Mouse (Mus musculus): Measurements from ENCODE around the gene Katnb1.
A peak's percentile ranks its signal among the peaks of the same experiment; 100 is the strongest.

Gene Katnb1

DNA sequence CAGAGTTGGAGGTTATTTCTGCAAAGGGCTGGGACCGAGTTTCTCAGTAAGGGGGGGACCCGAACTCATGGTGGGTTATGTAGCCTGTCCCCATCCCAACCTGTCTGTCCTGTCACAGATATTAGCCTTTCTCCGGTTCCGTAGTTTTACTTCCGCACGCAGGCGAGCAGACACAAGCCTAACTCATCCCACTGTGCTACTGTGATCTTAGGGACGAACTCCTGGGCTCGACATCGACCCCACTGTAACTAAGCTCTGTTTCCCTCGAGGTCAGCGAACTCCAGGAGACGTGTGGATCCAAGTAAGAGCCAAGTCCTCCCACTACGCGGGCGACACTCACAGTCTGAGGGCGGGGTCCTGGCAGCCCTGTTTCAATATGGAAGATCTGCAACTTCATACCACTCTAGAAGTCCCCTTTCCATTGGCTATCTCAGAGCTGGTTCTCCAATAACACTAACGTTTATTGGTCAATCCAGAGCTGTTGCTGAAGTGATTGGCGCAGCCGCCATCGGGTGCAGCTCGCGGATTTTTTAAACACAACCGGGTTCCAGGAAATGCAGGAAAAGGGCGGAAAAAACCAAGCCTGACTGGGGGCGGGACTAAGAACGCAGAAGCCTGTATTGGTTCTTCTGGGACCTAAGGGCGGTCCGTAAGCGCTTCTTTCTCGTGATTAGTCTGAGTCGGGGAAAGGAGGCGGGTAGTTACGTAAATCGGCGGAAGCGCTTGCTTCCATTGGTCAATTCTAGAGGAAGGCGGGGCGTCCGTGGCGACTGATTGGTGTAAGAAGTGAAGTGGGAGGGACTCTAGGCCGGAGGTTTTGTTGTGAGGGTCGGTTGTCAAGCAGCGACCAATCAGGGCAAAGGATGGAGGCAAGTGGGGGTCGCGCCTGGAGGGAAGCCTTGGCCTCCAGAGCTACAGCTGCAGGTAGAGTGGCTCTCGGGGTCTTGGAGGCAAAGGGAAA is at the start of gene Katnb1:
Gene Katnb1 (plus strand): TSS at position 806 of the 961 bp plus-strand sequence.
- peak; percentile 100 for DNase-seq (ENCODE audit: low spot score)

DNA sequence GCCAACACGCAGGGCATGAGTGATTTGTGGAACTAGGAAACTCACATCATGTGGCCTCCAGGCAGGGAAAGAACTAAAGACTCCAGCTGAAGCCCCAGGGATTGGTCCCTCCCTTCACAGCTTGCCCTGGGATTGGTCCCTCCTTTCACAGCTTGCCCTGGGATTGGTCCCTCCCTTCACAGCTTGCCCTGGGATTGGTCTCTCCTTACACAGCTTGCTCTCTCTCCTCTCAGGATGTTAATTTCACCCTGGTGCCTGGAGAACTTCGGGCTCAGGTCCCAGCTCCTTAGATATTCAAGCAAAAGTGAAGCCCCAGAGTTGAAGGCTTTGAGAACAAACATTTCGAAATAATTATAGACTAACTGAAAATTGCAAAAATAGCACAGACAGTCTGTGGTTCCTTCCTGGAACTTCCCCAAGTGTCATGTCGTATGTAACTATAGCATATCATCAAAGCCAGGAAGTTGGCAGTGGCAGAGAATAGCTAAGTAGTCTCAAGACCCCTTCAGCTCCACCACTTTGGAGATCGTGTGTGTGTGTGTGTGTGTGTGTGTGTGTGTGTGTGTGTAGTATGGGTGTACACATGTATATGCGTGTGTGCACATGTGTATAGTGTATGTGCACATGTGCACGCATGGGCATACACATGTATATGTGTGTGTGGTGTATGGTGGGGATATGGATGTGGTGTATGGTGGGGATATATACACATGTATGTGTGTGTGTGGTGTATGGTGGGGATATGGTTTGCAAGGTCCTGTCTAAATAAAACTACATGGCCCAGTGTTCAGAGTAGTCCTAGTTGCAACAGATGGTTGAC is 43.7 kb upstream of the Katnb1 start:
- no peak for DNase-seq (ENCODE audit: low spot score)

DNA sequence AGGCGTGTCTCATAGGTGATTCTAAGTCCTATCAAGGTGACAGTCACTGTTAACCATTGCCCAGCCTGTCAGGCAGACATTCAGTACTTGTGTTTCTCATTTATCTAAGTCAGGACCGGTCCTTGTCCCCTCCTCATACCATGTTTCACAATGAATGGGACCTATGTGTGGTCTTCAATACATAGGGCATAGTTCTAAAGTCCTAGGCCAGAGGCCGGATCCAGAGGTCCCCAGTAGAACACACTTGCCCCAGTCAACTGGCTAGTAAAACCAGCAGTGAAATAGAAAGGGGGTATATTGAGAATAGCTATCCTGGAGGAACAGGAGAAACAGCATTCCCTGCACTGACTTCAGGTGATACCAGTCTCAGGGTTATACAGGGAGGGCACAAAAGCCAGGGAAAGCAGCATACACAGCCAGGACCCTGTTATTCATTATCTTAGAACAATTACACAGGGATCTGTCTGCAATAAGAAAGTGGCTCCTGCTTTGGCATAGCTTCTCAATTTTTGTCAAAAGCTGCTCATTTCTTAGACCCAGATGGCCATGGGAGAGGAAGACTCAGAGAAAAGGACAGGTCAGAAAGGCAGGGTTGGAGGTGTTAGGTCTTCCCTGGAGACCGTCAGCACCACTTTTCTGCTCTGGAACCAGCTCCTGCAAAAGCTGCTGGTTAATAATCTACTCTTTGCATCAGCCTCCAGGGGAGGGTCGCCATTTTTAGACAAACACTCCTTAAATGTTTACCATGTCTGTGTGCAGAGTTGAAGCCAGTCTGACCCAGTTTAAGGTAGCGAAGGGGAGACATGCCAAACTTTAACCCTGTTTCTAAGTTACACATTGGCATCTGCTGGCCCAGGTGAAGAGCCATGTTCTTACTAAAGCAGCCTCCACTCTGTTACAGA is 38.9 kb upstream of the Katnb1 start:
- DNase-seq (ENCODE audit: low spot score): no peak

DNA sequence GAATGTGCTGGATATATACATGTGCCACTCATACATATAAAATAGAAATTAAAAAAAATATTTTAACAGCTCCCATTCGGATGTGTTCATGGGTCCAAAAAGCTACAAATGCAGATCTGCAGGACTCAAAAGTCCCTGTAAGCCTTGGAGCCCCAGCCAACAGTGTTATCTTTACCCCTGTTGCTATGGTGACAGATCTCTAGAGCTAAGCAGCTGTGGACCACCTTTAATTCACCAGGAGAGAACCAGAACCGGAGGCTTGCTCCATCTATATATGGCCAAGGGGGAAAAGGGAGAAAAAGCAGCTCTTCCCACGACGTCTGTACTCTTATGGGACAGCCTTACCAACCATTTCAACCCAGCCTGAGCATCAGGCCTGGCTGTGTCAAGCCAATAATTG is 36.2 kb upstream of the Katnb1 start:
- no peak for DNase-seq (ENCODE audit: low spot score)

DNA sequence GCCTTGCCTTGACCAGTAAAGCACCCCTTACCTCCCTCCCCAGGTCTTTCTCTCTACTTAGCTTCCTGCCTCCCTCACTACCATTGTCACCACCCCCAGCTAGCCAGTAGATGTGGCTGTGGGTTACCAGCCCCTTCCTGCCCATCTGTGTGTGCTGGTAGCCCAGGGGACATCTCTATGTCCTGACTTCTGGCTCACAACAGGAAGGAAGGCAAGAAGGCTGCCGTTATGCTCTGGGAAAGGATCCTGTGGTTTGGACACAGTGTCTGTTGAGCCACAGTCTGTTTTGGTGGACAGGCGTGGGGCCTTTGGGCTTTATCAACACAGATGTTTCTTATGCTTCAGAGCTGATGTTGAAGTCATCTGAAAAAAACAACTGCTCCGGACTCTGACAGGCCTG is 34.0 kb upstream of the Katnb1 start:
- DNase-seq (ENCODE audit: low spot score): no peak

DNA sequence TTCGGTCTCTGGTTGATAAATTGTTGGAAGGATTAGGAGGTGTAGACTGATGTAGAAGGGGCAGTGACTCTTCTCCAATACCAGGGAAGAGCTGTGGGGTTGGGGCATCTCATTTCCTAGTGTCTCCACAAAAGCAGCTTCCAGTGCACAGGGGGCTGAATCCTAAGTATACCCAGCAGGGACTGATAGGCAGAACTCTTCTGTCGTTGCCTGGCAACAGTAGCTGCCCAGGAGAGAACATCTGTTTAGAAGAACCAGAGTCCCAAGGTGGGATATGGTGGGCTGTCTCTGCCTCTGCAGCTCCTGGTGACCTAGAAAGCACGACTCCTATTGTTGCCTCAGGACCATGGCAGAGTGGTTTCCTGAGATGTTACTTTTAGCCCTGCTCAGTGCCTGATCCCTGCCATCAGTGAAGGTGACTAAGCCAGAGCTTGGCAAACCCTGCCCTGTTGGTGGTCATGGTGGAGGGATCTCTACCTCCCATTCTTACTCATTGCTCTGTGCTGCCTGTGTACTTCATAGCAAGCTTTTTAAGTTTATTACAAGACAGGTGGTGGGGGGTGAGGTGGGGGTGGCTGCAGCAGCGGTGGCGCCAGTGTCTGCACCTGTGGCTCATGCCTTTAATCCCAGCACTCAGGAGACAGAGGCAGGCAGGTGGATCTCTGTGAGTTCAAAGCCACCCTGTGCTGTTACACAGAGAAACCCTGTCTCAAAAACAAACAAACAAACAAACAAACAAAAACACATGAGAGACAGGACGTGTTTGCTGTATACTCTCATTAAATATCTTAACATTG is 32.9 kb upstream of the Katnb1 start:
- DNase-seq (ENCODE audit: low spot score): no peak

DNA sequence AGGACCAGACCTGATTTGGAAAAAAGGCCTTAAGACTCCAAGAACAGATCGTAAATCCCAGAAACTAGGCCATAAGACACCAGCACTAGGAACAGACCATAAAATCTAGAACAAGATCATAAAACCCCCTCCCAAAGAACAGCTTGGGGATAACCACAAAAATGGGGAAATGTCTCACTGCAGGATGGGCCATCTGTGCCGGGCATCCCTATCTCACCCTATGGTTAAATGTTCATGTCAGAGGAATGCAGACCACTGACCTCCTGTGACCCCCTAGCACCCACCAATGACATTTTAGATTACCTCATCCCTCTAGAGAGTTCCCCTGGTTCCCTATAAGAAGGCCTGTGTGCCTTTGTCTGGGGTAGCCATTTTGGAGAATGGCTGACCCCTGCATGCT is 31.4 kb upstream of the Katnb1 start:
- DNase-seq (ENCODE audit: low spot score): no peak

DNA sequence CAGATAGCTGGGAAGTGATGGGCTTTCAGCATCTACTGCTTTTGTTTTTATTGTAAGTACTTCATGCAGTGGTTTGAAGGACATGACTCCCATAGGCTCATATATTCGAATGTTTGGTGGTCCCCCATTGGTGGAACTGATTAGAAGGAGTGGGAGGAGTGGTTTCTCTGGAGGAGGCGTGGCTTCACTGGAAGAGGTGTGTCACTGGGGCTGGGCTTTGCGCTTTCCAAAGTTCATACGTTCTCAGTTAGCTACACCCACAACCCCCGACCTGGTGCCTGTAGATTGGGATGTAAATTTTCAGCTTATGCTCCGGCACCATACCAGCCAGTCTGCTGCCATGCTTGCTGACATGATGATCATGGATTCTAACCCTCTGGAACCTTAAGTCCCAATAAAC is 26.5 kb upstream of the Katnb1 start:
- DNase-seq (ENCODE audit: low spot score): no peak

DNA sequence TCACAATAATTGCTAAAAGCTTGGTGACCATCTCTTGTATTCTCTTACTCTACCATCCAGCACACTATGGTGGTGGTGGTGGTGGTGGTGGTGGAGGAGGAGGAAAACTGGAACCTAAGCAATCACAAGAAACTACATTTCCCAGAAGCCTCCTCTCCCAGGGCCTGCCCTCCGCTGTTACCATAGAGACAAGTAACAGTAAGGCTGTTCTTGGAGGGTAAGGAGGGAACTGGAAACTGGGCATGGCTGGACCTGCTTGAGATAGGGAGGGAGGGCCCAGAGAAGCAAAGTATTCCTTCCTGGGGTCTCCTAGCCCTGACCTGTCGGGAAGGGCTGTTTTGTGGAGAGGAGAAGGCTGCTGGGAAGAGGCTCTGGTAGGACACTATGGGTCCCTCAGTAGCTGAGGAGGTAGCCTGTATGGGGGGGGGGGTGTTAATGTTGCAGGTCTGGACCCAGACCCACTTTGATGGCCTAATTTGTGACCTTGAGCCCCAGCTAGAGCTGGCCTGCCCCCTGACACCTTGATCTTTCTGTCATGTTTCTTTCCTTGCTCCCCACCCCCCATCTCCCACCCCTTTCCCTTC is 26.0 kb upstream of the Katnb1 start, which contains the start of gene Drc7:
Gene Drc7 (plus strand): TSS at position 177 of the 584 bp plus-strand sequence.
- DNase-seq (ENCODE audit: low spot score): no peak

DNA sequence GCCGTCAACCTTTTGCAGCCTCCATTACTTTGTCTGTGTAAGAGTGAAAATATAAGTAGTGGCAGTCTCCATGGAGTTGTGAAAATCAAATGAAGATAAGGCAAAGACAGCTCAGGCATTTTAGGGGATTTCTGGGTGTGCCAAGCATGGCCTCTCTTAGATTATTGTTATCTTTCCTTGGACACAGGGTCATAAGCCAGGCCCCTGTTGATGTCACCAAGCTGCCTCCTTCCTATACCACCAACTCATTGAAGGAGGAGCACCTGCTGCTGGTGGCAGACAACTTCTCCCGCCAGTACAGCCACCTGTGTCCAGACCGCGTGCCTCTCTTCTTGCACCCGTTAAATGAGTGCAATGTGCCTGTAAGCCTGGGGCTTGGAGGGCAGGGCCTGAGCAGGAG is 24.6 kb upstream of the Katnb1 start:
- DNase-seq (ENCODE audit: low spot score): no peak

DNA sequence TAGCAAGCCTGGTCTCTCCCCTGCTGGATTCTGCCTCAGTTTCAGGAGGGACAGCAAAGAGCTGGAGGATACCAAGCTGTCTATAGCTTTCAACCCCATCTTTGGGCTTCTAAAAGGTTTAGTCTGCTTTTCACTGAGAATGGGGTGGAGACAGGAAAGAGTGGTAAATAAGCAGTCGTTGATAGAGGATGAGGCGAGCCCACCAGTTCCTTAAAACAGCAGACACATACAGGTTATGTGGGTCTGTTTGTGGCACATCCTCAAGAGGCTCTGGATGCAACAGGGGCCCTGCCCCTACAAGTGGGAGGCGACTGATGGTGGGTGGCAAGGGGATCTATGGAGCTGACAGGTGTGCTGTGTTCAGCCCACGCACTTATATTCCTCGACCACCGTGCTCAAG is 22.3 kb upstream of the Katnb1 start:
- DNase-seq (ENCODE audit: low spot score): no peak

DNA sequence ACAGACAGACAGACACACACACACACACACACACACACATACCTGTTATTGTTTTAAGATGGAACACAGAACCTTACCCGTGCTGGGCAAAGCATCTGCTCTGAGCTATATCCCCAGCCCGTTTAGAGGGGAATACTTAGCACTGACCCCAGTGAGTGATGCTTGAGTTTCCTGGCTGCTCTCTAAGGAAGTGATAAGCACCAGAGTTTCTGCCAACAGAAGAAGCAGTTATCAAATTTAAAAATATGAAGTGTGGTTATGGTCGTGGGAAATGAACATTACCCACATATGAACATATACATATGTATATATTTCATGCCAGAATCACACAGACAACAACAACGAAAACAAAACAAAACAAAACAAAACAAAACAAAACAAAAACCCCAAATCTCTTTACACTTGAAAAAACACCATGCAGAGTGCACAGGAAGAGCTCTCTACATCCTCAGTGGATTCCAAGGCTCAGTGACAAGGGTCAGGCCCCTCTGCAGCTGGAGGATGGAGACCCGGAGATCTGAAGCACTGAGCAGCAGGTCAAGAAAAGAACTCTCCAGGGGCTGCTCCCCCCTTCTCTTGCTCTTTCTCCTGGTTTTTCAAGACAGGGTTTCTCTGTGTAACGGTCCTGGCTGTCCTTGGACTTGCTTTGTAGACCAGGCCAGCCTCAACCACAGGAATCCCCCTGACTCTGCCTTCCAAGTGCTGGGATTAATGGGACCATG is 21.0 kb upstream of the Katnb1 start:
- no peak for DNase-seq (ENCODE audit: low spot score)

DNA sequence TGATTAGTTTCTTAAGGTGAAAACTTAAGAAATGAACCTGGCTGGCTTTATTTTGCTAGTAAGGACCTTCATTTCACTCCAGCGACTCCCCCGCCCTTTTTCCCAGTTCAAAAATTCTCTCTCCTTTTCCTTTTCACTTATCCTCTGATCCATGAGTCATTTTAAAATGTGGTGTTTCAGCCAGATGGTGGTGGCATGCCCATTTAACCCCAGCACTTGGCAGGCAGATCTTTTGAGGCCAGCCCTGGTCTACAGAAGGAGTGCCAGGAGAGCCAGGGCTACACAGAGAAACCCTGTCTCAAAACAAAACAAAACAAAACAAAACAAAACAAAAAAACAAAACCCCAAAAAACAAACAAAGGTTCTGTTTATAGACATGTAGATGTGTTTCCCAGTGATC is 16.5 kb upstream of the Katnb1 start:
- DNase-seq (ENCODE audit: low spot score): no peak

DNA sequence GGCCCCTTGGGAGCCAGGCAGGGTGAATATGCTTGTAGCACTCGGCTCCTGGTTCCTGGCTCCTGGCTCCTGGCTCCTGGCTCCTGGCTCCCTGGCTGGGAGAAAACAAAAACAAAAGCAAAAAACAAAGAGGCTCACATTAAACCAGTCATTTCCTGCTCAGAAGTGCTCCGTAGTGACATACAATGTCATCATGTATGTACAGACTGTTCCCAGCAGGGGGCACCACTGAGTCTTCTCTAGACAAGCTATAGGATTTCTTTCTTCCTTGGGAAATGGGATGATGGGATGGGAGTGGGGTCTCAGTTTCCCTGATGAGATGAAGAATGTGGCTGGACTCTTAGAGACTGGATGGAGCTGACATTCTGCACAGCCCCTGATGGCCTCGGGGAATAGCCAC is 13.4 kb upstream of the Katnb1 start:
- DNase-seq (ENCODE audit: low spot score): peak; percentile 50

DNA sequence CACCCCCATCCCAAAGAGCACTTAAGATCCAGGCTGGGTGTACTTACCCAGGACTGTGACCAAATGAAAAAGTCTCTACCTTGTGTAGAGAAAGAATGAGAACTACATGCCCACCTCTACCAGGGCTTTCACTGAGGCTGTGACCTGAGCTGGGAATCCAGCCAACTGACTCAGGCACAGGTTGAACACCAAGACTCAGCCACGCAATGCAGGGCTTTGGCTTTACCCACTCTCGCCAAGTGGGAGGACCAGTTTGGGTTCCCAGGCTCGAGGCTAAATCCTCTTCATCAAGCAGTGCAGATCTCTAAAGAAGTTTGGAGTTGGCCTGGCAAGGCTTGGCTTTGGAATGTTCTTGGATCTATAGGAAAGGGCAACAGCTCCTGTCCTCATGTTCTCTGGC is 5.5 kb upstream of the Katnb1 start:
- no peak for DNase-seq (ENCODE audit: low spot score)

DNA sequence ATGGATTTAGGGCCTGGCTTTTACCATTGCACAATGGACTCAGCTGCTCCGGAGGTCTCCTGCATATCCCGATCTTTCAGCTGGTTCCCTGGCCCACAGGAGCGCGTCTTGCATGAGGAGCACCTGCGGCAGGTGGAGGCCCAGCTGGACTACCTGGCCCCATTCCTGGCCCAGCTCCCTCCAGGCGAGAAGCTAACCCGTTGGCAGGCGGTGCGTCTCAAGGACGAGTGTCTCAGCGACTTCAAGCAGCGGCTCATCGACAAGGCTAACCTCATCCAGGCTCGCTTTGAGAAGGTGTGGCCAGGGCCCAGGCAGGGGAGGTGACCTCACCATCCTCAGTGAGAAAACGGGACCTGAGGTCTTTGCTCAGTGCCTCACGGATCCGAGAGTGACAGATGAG is 4.8 kb upstream of the Katnb1 start:
- no peak for DNase-seq (ENCODE audit: low spot score)

DNA sequence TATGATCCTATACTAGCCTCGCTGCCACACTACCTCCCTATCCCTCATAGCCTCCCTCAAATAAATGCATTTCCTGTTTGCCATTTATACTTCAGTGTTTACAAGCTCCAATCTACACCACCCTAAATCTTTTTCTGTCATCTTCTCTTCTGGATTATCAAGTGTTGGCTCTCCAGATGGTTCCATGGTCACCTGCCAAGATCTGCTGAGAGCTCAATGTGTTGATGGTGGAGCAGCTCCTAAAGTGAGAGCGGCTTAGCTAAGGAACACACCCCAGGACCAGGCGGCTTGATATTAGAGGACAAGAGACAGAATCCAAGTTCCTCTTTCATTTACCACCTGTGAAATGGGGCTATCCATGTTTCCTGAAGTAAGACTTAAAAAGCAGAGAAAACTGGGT is 2.9 kb upstream of the Katnb1 start:
- DNase-seq (ENCODE audit: low spot score): no peak

DNA sequence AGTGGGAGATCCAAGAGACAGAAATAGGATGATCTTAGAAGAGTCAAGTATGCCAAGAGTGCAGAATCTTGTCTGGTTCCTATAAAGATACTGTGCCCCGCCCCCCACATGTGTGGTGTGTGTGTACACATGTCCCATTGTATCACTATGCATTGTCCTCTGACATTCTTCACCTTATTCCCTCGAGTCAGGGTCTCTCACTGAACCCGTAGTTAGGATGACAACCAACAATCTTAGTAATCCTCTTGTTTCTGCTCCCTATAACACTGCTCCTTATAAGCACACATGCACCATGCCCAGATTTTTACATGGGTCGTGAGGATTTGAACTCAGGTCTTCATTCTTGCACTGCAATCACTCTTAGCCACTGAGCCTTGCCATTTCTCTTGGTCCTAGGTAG is 1.7 kb upstream of the Katnb1 start:
- DNase-seq (ENCODE audit: low spot score): no peak

DNA sequence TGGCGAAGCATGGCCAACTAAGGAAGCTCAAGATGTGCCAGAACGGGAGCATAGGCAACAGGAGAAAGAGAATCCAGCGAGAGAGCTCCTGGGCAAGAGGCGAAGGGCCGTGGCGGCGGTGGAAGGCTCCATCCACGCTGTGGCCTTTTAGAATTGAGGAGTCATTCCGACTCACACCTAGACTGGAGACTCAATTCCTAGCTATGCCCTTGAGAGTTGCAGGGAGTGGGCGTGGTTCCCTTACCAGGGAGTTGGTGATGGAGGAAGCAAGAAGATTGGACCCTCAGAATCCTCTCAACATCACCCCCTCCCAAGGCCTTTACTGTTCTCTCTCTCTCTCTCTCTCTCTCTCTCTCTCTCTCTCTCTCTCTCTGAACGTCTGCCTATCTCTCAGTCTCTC is 664 bp downstream of the Katnb1 start:
- DNase-seq (ENCODE audit: low spot score): peak; percentile 73

DNA sequence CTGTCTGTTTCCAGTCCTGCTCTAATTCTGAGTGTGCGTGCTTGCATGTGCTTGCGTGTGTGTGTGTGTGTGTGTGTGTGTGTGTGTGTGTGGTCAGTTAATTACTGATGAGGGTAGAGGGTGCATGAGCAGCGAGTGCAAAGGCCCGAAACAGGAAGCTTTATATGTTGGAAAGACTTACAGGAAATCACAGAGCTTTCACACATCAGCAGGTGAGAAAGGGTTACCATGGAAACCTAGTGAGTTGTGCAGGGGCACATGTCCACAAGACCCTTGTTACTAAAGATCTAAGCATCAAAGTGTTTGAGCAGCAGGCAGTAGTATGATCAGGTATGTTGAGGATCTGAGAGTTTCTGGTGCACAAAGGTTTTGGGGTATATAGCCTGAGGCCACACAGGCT is 3.3 kb downstream of the Katnb1 start:
- no peak for DNase-seq (ENCODE audit: low spot score)
